Mouse (Mus musculus) embryonic facial prominence, embryonic 15.5 days (tissue): ENCODE results near the gene Mpp5. TPM values are rescaled to one million over a fixed set of nuclear protein-coding genes. Genes with fewer than 3 reads are reported as not detected.

Experiments
- ATAC-seq: fragments of 200-750 bp; cut with Nextera tagmentation; 2 replicates; pipeline ENCODE4 v1.8.0; 2017; ENCODE audit warnings: low read depth, moderate TSS enrichment; ENCODE audit not compliant: insufficient number of reproducible peaks, low FRiP score, low TSS enrichment
- H3K27ac ChIP-seq: fragments of 300-500 bp; sonication (generic); replicated peaks from 2 replicates; pipeline ENCODE4 v1.5.1; 2015; ENCODE audit warnings: mild to moderate bottlenecking, inconsistent platforms
- H3K27me3 ChIP-seq: fragments of 300-500 bp; sonication (generic); 2 replicates; pipeline ENCODE4 v1.6.1; 2015; ENCODE audit warnings: inconsistent platforms
- H3K36me3 ChIP-seq: fragments of 300-500 bp; sonication (generic); 2 replicates; pipeline ENCODE4 v1.6.1; 2015; ENCODE audit warnings: mild to moderate bottlenecking, inconsistent platforms
- H3K4me1 ChIP-seq: fragments of 300-500 bp; sonication (generic); 2 replicates; pipeline ENCODE4 v1.6.1; 2015; ENCODE audit warnings: inconsistent platforms
- H3K4me2 ChIP-seq: fragments of 300-500 bp; sonication (generic); replicated peaks from 2 replicates; pipeline ENCODE4 v1.6.1; 2015; ENCODE audit warnings: mild to moderate bottlenecking, inconsistent platforms
- H3K4me3 ChIP-seq: fragments of 300-500 bp; sonication (generic); replicated peaks from 2 replicates; pipeline ENCODE4 v1.5.1; 2015; ENCODE audit warnings: mild to moderate bottlenecking, inconsistent platforms
- H3K9ac ChIP-seq: fragments of 300-500 bp; sonication (generic); 2 replicates; pipeline ENCODE4 v1.6.1; 2015; ENCODE audit warnings: inconsistent platforms
- H3K9me3 ChIP-seq: fragments of 300-500 bp; sonication (generic); replicated peaks from 2 replicates; pipeline ENCODE4 v1.6.1; 2016; ENCODE audit warnings: inconsistent platforms
- WGBS: fragments of 180-500 bp; shearing (Covaris S2); methylation state at CpG from one replicate; pipeline ENCODE4 v1.1.7; 2015; 5-methylcytosine and 5-hydroxymethylcytosine counted together
- polyA plus RNA-seq: library from polyadenylated mRNA; unstranded; fragments of >200 nt; fragmentation: Nextera tagmentation; extraction: Ambion mirVana; gene quantifications from 2 replicates; pipeline ENCODE4 v1.2.1, GENCODE M21; 2015

Gene Mpp5
- 14.0 and 17.9 TPM in 2 replicates for polyA plus RNA-seq

GRCm38 (mm10) chr12:78748557-78749377 lies at the start of gene Mpp5:
Gene Mpp5 (plus strand): TSS chr12:78748907.
- WGBS: under 1% methylated on average over 91 of the region's 98 CpGs
- peak within 1 kb of the TSS; percentile 93 for H3K27ac ChIP-seq
- peak; percentile 100 for ATAC-seq
- H3K4me1 ChIP-seq: 0 out of 2 replicates have a peak, but pooled peaks cover 4% of the 10 kb centered on the region
- H3K36me3 ChIP-seq: no peaks in the 10 kb centered on the region
- H3K4me2 ChIP-seq: peak within 1 kb of the TSS; percentile 91
- H3K9ac ChIP-seq: peak within 1 kb of the TSS; percentile 72
- H3K4me3 ChIP-seq: peak within 1 kb of the TSS; percentile 76
- H3K9me3 ChIP-seq: no peaks in the 10 kb centered on the region
- H3K27me3 ChIP-seq: peaks cover 4% of the 10 kb centered on the region; the same call in 1 of the 2 replicates

- ATAC-seq: no peak
- 75% methylated on average over 2 of the region's 2 CpGs for WGBS
- Histone ChIP-seq H3K4me2 (no peak overlapping the region), H3K4me1 (no peaks in the 10 kb centered on the region), H3K9me3 (no peaks in the 10 kb centered on the region), H3K27ac (no peak overlapping the region), H3K36me3 (no peaks in the 10 kb centered on the region), H3K27me3 (no peaks in the 10 kb centered on the region), H3K4me3 (no peak overlapping the region), H3K9ac (no peak overlapping the region)
Measured at GRCm38 (mm10) chr12:78717783-78718182, 30.9 kb upstream of the Mpp5 start.

- ATAC-seq: no peak
- Histone ChIP-seq H3K36me3 (no peaks in the 10 kb centered on the region), H3K27me3 (no peaks in the 10 kb centered on the region), H3K27ac (no peak overlapping the region), H3K4me1 (no peaks in the 10 kb centered on the region), H3K9me3 (no peaks in the 10 kb centered on the region), H3K4me2 (no peak overlapping the region), H3K9ac (no peak overlapping the region), H3K4me3 (no peak overlapping the region)
- WGBS: 56% methylated on average over 4 of the region's 4 CpGs
Measured at GRCm38 (mm10) chr12:78727723-78728122, 21.0 kb upstream of the Mpp5 start.

GRCm38 (mm10) chr12:78739633-78740032 lies 9.1 kb upstream of the Mpp5 start:
- Histone ChIP-seq H3K27ac (no peak overlapping the region), H3K9ac (no peak overlapping the region), H3K27me3 (no peaks in the 10 kb centered on the region), H3K36me3 (no peaks in the 10 kb centered on the region), H3K4me2 (no peak overlapping the region), H3K4me1 (no peaks in the 10 kb centered on the region), H3K9me3 (no peaks in the 10 kb centered on the region), H3K4me3 (no peak overlapping the region)
- ATAC-seq: no peak
- WGBS: 60% methylated on average over 2 of the region's 2 CpGs

- H3K9me3 ChIP-seq: no peaks in the 10 kb centered on the region
- WGBS: 70% methylated on average over 2 of the region's 2 CpGs
- no peak for ATAC-seq
Measured at GRCm38 (mm10) chr12:78740289-78740688, 8.4 kb upstream of the Mpp5 start.

GRCm38 (mm10) chr12:78746226-78746625 lies 2.5 kb upstream of the Mpp5 start:
- Histone ChIP-seq H3K4me2 (no peak overlapping the region), H3K36me3 (no peaks in the 10 kb centered on the region), H3K27ac (no peak overlapping the region), H3K9ac (no peak overlapping the region), H3K9me3 (no peaks in the 10 kb centered on the region), H3K4me1 (0 out of 2 replicates have a peak, but pooled peaks cover 4% of the 10 kb centered on the region), H3K4me3 (no peak overlapping the region), H3K27me3 (peaks cover 4% of the 10 kb centered on the region; the same call in 1 of the 2 replicates)
- no peak for ATAC-seq
- WGBS: 73% methylated on average over 6 of the region's 6 CpGs

More at GRCm38 (mm10) chr12:78740289-78740688, 8.4 kb upstream of the Mpp5 start:
- Histone ChIP-seq H3K4me2 (no peak overlapping the region), H3K4me1 (no peaks in the 10 kb centered on the region), H3K36me3 (no peaks in the 10 kb centered on the region), H3K27ac (no peak overlapping the region), H3K9ac (no peak overlapping the region), H3K27me3 (no peaks in the 10 kb centered on the region), H3K4me3 (no peak overlapping the region)

- Histone ChIP-seq H3K9ac (no peak overlapping the region), H3K4me3 (no peak overlapping the region), H3K4me2 (peak overlapping the region; percentile 91; the same call in 1 of the 2 replicates), H3K27ac (no peak overlapping the region), H3K36me3 (no peaks in the 10 kb centered on the region), H3K27me3 (peaks cover 4% of the 10 kb centered on the region; the same call in 1 of the 2 replicates), H3K9me3 (no peaks in the 10 kb centered on the region), H3K4me1 (0 out of 2 replicates have a peak, but pooled peaks cover 4% of the 10 kb centered on the region)
- WGBS: 31% methylated on average over 1 of the region's 1 CpGs
- no peak for ATAC-seq
Measured at GRCm38 (mm10) chr12:78747406-78747805, 1.3 kb upstream of the Mpp5 start.

GRCm38 (mm10) chr12:78748113-78748512 lies 594 bp upstream of the Mpp5 start:
- no peak for ATAC-seq
- H3K27ac ChIP-seq: peak overlapping the region; percentile 82
- WGBS: 0% methylated on average over 10 of the region's 10 CpGs

GRCm38 (mm10) chr12:78749378-78749801 lies 683 bp downstream of the Mpp5 start:
- H3K4me3 ChIP-seq: peak overlapping the region; percentile 76
- H3K9me3 ChIP-seq: no peaks in the 10 kb centered on the region
- peak overlapping the region; percentile 93 for H3K27ac ChIP-seq
- H3K36me3 ChIP-seq: no peaks in the 10 kb centered on the region
- under 1% methylated on average over 25 of the region's 25 CpGs for WGBS
- H3K27me3 ChIP-seq: peaks cover 4% of the 10 kb centered on the region; the same call in 1 of the 2 replicates
- ATAC-seq: peak; percentile 3; the same call in 1 of the 2 replicates
- H3K4me1 ChIP-seq: 0 out of 2 replicates have a peak, but pooled peaks cover 4% of the 10 kb centered on the region
- H3K9ac ChIP-seq: peak overlapping the region; percentile 72
- peak overlapping the region; percentile 53 for H3K4me2 ChIP-seq

More at GRCm38 (mm10) chr12:78748113-78748512, 594 bp upstream of the Mpp5 start:
- Histone ChIP-seq H3K4me2 (peak overlapping the region; percentile 91), H3K4me3 (peak overlapping the region; percentile 76), H3K9me3 (no peaks in the 10 kb centered on the region), H3K4me1 (0 out of 2 replicates have a peak, but pooled peaks cover 4% of the 10 kb centered on the region), H3K27me3 (peaks cover 4% of the 10 kb centered on the region; the same call in 1 of the 2 replicates), H3K36me3 (no peaks in the 10 kb centered on the region), H3K9ac (peak overlapping the region; percentile 57)

GRCm38 (mm10) chr12:78761979-78762378 lies 13.3 kb downstream of the Mpp5 start:
- Histone ChIP-seq H3K9ac (no peak overlapping the region), H3K36me3 (no peaks in the 10 kb centered on the region), H3K27me3 (no peaks in the 10 kb centered on the region), H3K4me2 (no peak overlapping the region), H3K4me1 (no peaks in the 10 kb centered on the region), H3K9me3 (no peaks in the 10 kb centered on the region), H3K4me3 (no peak overlapping the region), H3K27ac (no peak overlapping the region)
- ATAC-seq: no peak

GRCm38 (mm10) chr12:78769031-78769713 lies 20.5 kb downstream of the Mpp5 start:
- WGBS: 74% methylated on average over 6 of the region's 6 CpGs

More at GRCm38 (mm10) chr12:78769031-78769713, 20.5 kb downstream of the Mpp5 start:
- ATAC-seq: no peak
- H3K4me2 ChIP-seq: no peak overlapping the region
- H3K27ac ChIP-seq: no peak overlapping the region
- no peaks in the 10 kb centered on the region for H3K9me3 ChIP-seq
- H3K4me3 ChIP-seq: no peak overlapping the region
- no peaks in the 10 kb centered on the region for H3K36me3 ChIP-seq
- no peak overlapping the region for H3K9ac ChIP-seq
- no peaks in the 10 kb centered on the region for H3K27me3 ChIP-seq
- no peaks in the 10 kb centered on the region for H3K4me1 ChIP-seq
